Mouse (Mus musculus): Measurements from ENCODE around the gene Mfrp. TPM values are rescaled to one million over a fixed set of nuclear protein-coding genes. Genes with fewer than 3 reads are reported as not detected.
A peak's percentile ranks its signal among the peaks of the same experiment; 100 is the strongest.

Mfrp gene
- polyA plus RNA-seq, 1 experiment from 2014 or later, result not detected

- Histone ChIP-seq H3K9ac (peak overlapping the region; percentile 0; the same call in 1 of the 2 replicates), H3K9me3 (replicated peaks) (no peaks in the 10 kb centered on the region), H3K4me2 (peak overlapping the region; percentile 44), H3K36me3 (peaks cover 14% of the 10 kb centered on the region), H3K4me1 (replicated peaks) (peaks cover 88% of the 10 kb centered on the region), H3K27me3 (replicated peaks) (no peaks in the 10 kb centered on the region), H3K27ac (ENCODE audit: poor library complexity, severe bottlenecking) (peak overlapping the region; percentile 81), H3K4me3 (no peak overlapping the region)
- peak; percentile 76 for ATAC-seq (ENCODE audit: insufficient number of reproducible peaks, low FRiP score)
- 18% methylated on average over 15 of the region's 16 CpGs for WGBS
Observed at GRCm38 (mm10) chr9:44078955-44079756, 22.4 kb upstream of the Mfrp start.

- Histone ChIP-seq H3K4me2 (no peak overlapping the region), H3K4me1 (replicated peaks) (peaks cover 91% of the 10 kb centered on the region), H3K36me3 (peaks cover 12% of the 10 kb centered on the region), H3K27me3 (replicated peaks) (no peaks in the 10 kb centered on the region), H3K9ac (no peak overlapping the region), H3K27ac (ENCODE audit: poor library complexity, severe bottlenecking) (peak overlapping the region; percentile 81; the same call in 1 of the 2 replicates), H3K9me3 (replicated peaks) (no peaks in the 10 kb centered on the region), H3K4me3 (no peak overlapping the region)
- no peak for ATAC-seq (ENCODE audit: insufficient number of reproducible peaks, low FRiP score)
- 70% methylated on average over 10 of the region's 10 CpGs for whole genome bisulfite sequencing
Observed at GRCm38 (mm10) chr9:44079997-44080780, 21.3 kb upstream of the Mfrp start.

DNA sequence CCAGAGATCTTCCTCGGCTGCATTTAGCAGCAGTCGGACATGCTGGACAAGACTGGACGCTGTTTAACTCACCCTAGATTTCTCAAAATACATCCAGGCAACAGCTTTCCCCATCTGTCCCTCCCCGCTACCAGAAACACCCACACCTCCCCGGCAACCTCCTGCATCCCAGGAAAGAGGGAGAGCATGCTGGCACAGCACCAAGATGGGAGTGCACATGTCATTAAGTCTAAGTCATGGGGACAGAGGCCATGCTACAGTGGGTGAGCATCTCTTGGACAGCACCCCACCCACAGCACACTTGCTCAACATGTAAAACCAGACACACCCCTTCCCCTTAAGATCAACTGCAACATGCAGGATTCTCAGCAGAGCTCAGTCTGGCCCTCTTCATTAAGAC lies 20.6 kb upstream of the Mfrp start:
- Histone ChIP-seq H3K4me3 (no peak overlapping the region), H3K4me2 (no peak overlapping the region), H3K27me3 (replicated peaks) (0 out of 2 replicates have a peak, but pooled peaks cover 4% of the 10 kb centered on the region), H3K4me1 (replicated peaks) (peaks cover 89% of the 10 kb centered on the region), H3K9me3 (replicated peaks) (no peaks in the 10 kb centered on the region), H3K36me3 (peaks cover 5% of the 10 kb centered on the region), H3K9ac (no peak overlapping the region), H3K27ac (ENCODE audit: poor library complexity, severe bottlenecking) (0 out of 2 replicates have a peak overlapping the region, but pooled peaks have one; percentile 21)
- ATAC-seq (ENCODE audit: insufficient number of reproducible peaks, low FRiP score), result no peak
- 56% methylated on average over 5 of the region's 5 CpGs for WGBS

GRCm38 (mm10) chr9:44081581-44081980 lies 19.9 kb upstream of the Mfrp start:
- no peak overlapping the region for H3K4me2 ChIP-seq
- no peaks in the 10 kb centered on the region for H3K36me3 ChIP-seq
- 76% methylated on average over 5 of the region's 5 CpGs for WGBS
- peaks cover 89% of the 10 kb centered on the region for H3K4me1 ChIP-seq (replicated peaks)
- H3K9ac ChIP-seq, result no peak overlapping the region
- H3K9me3 ChIP-seq (replicated peaks), result no peaks in the 10 kb centered on the region
- H3K4me3 ChIP-seq, result no peak overlapping the region
- H3K27ac ChIP-seq (ENCODE audit: poor library complexity, severe bottlenecking), result no peak overlapping the region
- H3K27me3 ChIP-seq (replicated peaks), result peaks cover 10% of the 10 kb centered on the region; the same call in 1 of the 2 replicates
- ATAC-seq (ENCODE audit: insufficient number of reproducible peaks, low FRiP score), result no peak

DNA sequence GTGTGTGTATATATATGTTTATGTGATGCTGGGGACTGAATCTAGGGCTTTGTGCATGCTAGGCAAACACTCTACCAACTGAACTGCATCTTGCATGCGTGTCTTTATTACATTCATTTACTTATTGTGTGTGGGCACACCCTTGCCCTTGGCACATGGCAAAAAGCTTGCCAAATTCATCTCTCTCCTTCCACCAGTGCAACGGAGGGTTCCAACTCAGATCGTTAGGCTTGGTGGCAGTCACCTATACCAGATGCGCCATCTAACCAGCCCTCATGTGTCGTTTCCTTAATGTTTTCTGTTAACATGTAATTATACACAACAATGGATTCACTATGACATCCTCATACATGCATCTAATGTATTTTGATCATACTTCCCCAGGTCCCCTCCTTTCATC lies 19.3 kb upstream of the Mfrp start:
- no peaks in the 10 kb centered on the region for H3K9me3 ChIP-seq (replicated peaks)
- peaks cover 11% of the 10 kb centered on the region; the same call in 1 of the 2 replicates for H3K27me3 ChIP-seq (replicated peaks)
- no peak overlapping the region for H3K9ac ChIP-seq
- H3K36me3 ChIP-seq, result no peaks in the 10 kb centered on the region
- no peak overlapping the region for H3K4me3 ChIP-seq
- no peak overlapping the region for H3K27ac ChIP-seq (ENCODE audit: poor library complexity, severe bottlenecking)
- no peak overlapping the region for H3K4me2 ChIP-seq
- no peak for ATAC-seq (ENCODE audit: insufficient number of reproducible peaks, low FRiP score)
- peaks cover 88% of the 10 kb centered on the region for H3K4me1 ChIP-seq (replicated peaks)
- WGBS, result 83% methylated on average over 5 of the region's 5 CpGs

DNA sequence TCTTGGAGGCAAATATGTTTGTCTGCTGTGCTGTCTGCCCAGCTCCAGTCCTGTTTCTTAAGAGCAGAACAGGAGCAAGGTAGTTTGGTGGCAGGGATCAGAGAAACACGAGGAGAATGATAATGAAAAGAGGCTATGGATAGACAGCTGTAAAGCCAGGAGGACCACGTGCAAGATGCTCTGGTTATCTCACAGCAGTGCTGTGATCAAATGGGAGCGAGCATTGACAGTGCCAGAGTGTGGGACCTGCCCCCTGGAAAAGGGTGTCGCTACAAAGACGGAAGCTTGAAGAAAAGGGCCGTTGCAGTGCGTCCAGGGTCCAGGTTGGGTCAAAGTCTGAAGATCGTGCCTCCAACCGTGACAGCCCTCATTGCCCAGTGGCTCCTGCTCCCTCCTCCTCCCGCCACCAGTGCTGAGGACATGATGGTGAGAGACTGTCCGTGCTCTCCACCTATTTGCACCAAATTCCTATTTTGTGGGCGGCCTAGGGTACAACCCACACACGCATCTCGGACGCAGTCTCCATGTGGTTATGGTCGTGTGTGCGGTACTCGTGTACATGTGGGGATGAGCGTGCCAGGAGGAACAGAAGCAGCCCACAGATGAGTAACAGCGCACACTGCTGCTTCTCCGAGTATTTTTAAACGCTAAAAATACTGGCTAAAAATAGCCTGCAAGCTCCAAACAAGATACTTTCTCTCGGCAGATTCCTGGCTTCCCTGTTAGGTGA lies 18.0 kb upstream of the Mfrp start:
- H3K4me2 ChIP-seq, result peak overlapping the region; percentile 96
- H3K9ac ChIP-seq, result peak overlapping the region; percentile 93
- peaks cover 87% of the 10 kb centered on the region for H3K4me1 ChIP-seq (replicated peaks)
- no peak for ATAC-seq (ENCODE audit: insufficient number of reproducible peaks, low FRiP score)
- H3K27me3 ChIP-seq (replicated peaks), result peaks cover 11% of the 10 kb centered on the region; the same call in 1 of the 2 replicates
- peak overlapping the region; percentile 73 for H3K4me3 ChIP-seq
- WGBS, result 6% methylated on average over 23 of the region's 23 CpGs
- no peaks in the 10 kb centered on the region for H3K9me3 ChIP-seq (replicated peaks)
- H3K36me3 ChIP-seq, result no peaks in the 10 kb centered on the region
- peak overlapping the region; percentile 88 for H3K27ac ChIP-seq (ENCODE audit: poor library complexity, severe bottlenecking)

DNA sequence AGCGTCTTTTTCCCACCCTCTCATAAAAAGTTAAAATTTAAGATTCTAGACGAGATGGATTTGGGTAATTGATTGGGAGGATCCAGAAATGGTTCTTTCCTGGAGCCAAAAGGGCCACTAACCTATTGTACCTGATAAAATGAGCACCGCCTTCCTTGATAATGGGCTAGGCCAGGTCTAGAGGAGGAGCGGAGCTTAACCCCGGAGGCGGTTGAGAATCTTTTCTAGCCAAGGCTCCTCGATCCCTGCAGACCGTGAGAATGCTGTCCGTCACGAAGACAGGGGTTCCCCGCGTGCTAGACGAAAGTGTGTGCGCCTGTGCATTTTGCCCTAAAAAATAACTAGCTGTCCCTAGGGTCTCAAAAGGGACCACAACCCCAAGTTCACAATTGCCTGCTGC lies 17.3 kb upstream of the Mfrp start:
- peak overlapping the region; percentile 96 for H3K4me2 ChIP-seq
- peak overlapping the region; percentile 88 for H3K27ac ChIP-seq (ENCODE audit: poor library complexity, severe bottlenecking)
- no peaks in the 10 kb centered on the region for H3K9me3 ChIP-seq (replicated peaks)
- ATAC-seq (ENCODE audit: insufficient number of reproducible peaks, low FRiP score), result no peak
- WGBS, result 3% methylated on average over 14 of the region's 14 CpGs
- no peaks in the 10 kb centered on the region for H3K36me3 ChIP-seq
- H3K27me3 ChIP-seq (replicated peaks), result peaks cover 11% of the 10 kb centered on the region; the same call in 1 of the 2 replicates
- H3K9ac ChIP-seq, result peak overlapping the region; percentile 93
- H3K4me1 ChIP-seq (replicated peaks), result peaks cover 87% of the 10 kb centered on the region
- peak overlapping the region; percentile 73 for H3K4me3 ChIP-seq

- H3K27ac ChIP-seq (ENCODE audit: poor library complexity, severe bottlenecking), result peak overlapping the region; percentile 88
- under 1% methylated on average over 62 of the region's 62 CpGs for WGBS
- peak overlapping the region; percentile 93 for H3K9ac ChIP-seq
- peaks cover 87% of the 10 kb centered on the region for H3K4me1 ChIP-seq (replicated peaks)
- H3K36me3 ChIP-seq, result peaks cover 2% of the 10 kb centered on the region
- peak overlapping the region; percentile 73 for H3K4me3 ChIP-seq
- no peaks in the 10 kb centered on the region for H3K9me3 ChIP-seq (replicated peaks)
- peak overlapping the region; percentile 96 for H3K4me2 ChIP-seq
- peaks cover 11% of the 10 kb centered on the region; the same call in 1 of the 2 replicates for H3K27me3 ChIP-seq (replicated peaks)
- peak; percentile 80 for ATAC-seq (ENCODE audit: insufficient number of reproducible peaks, low FRiP score)
Observed at GRCm38 (mm10) chr9:44084659-44085229, 16.8 kb upstream of the Mfrp start.

- peaks cover 8% of the 10 kb centered on the region for H3K36me3 ChIP-seq
- H3K27me3 ChIP-seq (replicated peaks), result peaks cover 11% of the 10 kb centered on the region; the same call in 1 of the 2 replicates
- peak overlapping the region; percentile 73 for H3K4me3 ChIP-seq
- 4% methylated on average over 10 of the region's 10 CpGs for WGBS
- H3K9me3 ChIP-seq (replicated peaks), result no peaks in the 10 kb centered on the region
- peak overlapping the region; percentile 88 for H3K27ac ChIP-seq (ENCODE audit: poor library complexity, severe bottlenecking)
- peaks cover 87% of the 10 kb centered on the region for H3K4me1 ChIP-seq (replicated peaks)
- H3K4me2 ChIP-seq, result peak overlapping the region; percentile 96
- H3K9ac ChIP-seq, result peak overlapping the region; percentile 93
- ATAC-seq (ENCODE audit: insufficient number of reproducible peaks, low FRiP score), result no peak
Observed at GRCm38 (mm10) chr9:44085276-44085675, 16.3 kb upstream of the Mfrp start.

Measured in heart, embryonic 12.5 days (tissue).